Mouse (Mus musculus): ENCODE measurements around the gene Trp53inp2.
A peak's percentile ranks its signal among the peaks of the same experiment; 100 is the strongest.

Gene Trp53inp2

DNA sequence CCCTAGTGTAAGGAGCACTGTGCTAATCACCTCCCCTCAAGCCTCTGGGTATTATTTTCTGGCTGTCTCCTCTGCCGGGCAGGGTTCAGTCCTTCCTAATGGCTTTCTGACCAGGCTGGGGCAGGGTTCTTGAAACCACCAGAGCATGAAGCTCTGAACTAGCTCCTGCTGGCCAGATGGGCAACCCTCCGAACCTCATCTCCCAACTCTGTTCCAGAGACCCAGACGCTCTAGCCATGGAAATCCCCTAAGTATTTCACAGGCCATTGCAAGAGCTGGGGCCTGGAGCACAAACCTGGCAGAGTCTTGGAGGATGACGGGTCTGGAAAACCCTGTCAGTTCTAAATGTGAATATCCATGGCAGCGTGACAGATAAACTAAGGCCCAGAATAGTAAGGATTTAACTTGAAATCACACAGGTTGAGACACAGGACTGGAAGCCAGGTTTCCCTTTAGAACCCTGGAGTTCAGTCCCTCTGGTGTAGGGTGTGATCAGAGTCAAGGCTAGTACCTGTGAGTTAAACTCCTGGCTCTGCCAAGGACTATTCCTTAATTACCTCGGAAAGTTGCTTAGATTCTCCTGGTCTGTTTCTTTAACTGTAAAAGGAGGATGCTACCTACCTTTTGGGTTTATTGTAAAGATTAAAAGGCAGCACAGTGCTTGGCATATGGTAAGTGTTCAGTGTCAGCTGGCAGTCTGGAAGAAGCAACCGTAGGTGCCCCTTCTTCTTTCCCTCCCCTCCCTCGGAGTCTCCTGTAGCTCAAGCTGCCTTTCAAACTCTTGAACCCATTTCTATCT is at the start of gene Trp53inp2:
Gene Trp53inp2 (plus strand): TSS at position 799 of the 799 bp plus-strand sequence.
- DNase-seq (ENCODE audit: low spot score in 2 of 2) = no peak

DNA sequence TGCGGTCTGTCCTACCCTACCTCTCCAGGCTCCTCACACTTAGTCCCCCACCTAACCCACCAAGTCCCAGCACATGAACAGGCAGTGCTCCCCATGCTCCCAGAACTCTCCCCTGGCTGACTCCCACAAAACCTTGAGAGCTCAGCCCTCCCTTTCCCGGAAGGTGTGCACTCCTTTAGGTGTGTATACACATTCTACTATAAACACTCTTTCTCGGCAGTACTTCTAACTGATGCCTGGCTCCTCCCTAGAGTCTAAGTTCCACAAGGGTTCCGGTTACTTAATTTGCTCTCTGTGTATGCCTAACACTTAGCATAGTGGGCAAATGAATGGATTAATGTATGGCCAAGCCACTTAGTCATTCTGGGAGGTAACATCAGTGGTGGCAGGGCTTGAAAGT is 49.5 kb upstream of the Trp53inp2 start:
- DNase-seq (ENCODE audit: low spot score in 2 of 2) = no peak

DNA sequence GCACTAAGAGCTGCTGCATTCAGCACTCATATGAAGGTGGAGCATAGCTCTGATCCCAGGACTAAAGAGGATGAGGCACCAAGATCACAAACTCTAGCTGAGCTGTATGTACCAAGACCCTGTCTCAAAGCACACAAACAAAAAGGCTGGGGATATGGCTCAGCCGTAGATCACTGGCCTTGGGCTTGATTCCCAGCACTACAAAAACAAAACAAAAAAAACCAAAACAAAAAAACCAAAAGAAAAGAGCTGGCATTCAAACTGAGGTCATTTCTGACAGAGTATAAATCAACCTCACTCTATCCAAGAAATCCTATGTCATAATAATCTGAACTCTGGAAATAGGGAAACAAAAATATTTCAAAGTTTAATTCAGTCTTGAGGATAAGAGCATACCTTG is 47.4 kb upstream of the Trp53inp2 start:
- no peak for DNase-seq (ENCODE audit: low spot score in 2 of 2)

DNA sequence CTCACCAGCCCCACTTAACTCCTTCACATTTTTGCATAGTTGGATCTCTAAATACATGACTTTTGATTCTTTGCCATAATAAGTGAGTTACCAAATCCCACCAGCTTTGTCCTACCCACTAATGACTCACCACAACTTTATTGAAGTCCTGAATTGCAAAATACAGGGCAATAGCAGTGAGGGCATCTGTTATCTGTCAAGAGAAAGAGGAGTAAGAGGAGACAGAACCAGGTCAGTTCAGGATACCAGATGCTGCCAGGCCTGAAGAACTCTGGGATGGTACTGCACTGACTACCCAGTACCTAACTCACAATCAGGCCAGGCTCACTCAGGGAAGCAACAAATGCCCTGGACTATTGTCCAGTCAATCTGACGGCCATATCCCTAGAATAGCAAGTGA is 45.6 kb upstream of the Trp53inp2 start:
- DNase-seq (ENCODE audit: low spot score in 2 of 2) = no peak

DNA sequence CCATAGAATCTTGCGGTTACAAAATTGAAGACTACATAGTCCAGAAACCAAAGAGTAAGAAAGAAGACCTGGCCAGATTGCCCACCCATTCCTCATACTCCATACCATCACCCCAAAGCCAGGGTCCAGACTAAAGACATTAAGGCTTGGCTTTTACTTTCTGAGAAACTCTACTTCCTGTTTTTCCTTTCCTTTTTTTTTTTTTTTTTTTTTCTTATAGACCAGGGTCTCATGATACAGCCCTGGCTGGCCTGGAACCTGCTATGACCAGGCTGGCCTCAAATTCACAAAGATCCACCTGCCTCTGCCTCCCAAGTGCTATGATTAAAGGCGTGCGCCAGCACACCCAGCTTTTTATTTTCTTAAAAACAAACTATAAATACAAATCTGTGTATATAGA is 44.6 kb upstream of the Trp53inp2 start:
- DNase-seq (ENCODE audit: low spot score in 2 of 2) = no peak

DNA sequence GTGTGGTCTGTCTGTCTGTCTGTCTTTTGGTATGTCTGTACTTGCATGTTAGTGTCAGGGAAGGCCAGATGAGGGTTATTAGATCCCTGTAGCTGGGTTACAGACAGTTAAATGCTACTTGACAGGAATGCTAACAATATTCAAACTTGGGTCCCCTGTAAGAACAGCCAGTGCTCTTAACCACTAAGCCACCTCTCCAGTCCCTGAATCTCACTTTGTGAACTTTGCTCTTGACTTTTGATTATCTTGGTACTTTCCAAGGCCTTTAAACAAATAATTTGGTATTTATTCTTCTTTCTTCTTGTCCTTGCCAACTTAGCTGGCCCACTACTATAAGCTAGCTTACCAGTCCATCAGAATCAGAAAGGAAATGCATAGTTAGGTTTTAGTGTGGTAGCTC is 40.7 kb upstream of the Trp53inp2 start:
- DNase-seq (ENCODE audit: low spot score in 2 of 2) = no peak

DNA sequence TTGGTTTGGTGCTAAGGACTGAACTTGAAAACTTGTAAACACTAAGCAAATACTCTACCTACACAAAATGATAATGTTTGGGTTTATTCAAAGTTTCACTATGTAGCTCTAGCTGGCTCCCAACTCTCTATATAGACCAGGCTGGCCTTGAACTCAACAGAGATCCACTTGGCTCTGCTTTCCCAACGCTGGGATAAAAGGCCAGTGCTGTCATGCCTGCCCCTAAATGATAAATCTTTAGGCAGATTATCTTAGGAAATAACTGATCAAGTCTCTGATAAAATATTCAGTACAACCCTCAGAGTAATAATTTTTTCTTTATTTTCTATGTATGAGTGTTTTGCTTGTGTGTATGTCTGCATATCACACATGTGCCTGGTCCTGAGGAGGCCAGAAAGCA is 34.2 kb upstream of the Trp53inp2 start:
- DNase-seq (ENCODE audit: low spot score in 2 of 2) = no peak

DNA sequence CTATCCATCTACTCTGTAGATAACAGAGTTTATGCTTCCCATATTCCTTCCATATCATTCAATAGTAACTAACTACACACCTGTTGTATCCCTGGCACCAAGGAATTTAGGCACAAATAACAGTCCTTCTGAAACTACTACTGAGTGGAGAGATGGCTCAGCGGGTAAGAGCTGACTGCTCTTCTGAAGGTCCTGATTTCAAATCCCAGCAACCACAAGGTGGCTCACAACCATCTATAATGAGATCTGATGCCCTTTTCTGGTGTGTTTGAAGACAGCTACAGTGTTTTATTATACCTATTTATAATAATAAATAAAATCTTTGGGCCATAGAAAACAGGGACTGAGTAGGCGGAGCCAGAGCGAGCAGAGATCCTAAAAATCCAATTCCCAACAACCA is 26.5 kb upstream of the Trp53inp2 start:
- no peak for DNase-seq (ENCODE audit: low spot score in 2 of 2)

DNA sequence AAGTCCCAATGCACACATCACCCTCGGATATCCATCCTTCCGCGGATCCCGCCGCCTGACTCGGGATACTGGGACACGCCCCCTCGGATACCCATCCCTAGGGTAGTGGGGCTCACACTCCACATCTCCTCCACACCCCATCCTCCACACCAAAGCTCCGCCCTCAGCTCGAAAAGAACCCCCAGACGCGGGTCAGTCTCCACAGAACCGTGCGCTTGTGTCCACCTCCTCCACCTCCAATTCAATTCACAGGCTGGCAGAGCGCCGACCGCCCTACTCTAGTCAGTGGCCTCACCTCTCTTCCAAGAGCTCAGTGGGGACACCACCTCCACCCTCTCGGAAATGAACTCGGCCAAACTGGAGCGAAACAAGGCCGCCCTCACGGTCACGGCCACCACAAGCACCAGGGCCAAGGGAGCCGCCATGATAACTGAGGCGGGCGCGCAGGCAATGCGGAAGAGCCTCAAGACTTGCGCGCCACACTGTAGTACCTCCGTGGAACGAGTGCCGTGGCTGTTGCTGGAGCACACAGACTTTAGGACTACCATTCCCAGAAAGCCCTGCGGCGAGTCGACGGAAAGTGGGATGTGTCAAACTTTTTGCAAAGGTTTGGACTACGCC is 23.8 kb upstream of the Trp53inp2 start, which contains the start of gene Pigu:
Gene Pigu (minus strand): TSS at position 460 of the 621 bp plus-strand sequence.
- peak; percentile 82 to 94 for DNase-seq (ENCODE audit: low spot score in 2 of 2)

DNA sequence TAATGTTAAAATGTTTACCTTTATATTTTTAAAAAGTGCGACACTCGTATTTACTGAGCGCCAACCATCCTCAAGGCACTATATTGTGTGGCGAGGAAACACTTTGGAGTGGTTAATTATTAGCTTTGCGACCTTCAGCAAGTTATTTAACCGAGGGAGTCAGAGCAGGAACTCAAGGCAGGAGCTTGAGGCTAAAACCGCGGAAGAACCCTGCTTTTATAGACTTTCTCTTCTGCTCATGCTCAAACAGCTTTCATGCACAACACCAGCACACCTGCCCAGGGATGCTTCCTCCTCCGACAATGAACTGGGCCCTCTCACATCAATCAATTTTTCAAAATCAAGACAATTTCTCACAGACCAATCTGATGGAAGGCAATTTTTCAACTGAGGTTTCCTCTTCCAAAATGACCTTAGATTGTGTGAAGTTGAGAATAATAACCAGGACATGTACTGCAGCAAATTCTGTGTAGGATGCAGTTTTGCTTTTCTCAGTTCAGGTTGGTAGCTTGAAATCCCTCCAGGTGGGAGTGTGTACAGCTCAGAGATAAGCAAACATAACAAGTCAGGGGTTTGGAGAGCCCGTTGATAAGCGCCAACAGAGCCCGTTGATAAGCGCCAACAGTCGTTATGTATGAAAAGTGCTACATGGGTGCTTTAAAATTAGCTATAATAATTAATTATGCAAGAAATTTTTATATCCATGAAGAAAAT is 23.0 kb upstream of the Trp53inp2 start:
- peak; percentile 18 to 19 for DNase-seq (ENCODE audit: low spot score in 2 of 2)

DNA sequence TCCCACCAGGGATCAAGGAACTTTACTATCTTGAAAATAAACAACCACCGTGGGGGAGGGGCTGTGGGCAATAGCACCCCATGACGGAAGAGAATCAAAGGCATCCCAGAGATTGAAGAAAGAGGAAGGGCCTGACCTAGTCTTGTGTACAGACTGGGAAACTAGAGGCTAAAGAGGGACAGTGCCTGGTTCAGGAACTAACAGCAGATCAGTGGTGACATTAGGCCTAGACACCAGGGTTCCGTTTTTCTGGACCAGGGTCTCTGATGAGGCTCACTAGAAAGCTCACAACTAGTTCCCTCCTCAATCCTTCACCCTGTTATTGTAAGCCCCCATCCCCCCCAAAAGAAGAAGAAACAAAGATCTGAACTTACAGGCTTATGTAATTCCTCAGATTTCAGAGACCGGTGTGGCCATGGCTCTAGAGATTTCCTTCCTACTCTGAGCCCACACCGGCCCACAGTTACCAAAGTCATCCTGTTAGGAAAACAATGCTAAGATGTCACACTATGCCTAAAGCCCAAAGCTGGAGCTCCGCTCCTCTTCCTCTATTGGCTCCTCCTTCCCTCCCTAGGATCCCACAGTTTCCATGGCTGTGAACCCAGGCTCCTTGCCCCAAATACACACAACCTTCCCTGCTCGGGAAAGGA is 13.1 kb upstream of the Trp53inp2 start:
- DNase-seq (ENCODE audit: low spot score in 2 of 2) = no peak

DNA sequence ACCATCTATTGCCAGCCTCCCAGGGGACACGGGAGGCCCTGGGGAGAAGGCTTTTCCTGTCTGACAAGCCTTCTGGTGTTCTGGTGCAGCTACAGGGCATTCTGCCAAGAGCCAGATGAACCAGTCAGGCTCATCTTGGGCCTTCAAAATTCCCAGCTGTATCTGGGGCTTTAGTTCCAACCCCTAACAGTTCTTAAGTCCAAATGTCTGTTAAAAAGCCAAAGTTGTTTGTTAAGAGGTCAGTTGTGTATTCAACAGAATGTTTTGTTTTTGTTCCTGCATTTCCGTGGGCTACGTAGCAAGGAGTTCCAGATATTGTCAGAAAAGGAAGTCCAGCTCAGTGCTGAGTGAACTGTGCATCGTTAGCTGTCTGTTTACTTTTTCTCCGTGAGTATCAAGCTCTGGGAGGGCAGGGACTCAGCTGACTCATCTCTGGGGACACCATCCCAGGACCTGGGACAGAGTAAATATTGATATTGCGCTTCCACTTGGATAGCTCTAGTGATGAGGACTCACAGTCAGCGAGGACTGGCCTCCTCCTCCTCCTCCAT is 11.5 kb upstream of the Trp53inp2 start:
- DNase-seq (ENCODE audit: low spot score in 2 of 2) = no peak

DNA sequence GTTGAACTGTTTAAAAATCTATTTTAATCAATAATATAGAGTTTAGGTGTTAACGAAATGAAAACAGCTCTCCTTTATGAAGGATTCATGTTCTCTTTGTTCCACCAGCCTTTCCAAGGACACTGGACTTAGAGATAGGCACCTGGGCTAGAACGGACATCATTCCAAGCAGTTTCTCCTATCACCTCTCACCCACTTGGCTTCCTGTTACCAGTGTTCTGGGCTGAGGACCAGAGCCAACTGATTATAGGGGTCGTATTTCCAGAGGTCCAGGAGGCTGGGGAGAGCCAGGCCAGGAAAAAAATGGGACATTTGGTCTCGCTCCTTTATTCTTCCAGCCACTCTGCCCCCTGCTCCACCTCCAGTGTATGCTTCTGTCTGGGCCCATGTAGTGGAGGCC is 8.4 kb upstream of the Trp53inp2 start:
- no peak for DNase-seq (ENCODE audit: low spot score in 2 of 2)

DNA sequence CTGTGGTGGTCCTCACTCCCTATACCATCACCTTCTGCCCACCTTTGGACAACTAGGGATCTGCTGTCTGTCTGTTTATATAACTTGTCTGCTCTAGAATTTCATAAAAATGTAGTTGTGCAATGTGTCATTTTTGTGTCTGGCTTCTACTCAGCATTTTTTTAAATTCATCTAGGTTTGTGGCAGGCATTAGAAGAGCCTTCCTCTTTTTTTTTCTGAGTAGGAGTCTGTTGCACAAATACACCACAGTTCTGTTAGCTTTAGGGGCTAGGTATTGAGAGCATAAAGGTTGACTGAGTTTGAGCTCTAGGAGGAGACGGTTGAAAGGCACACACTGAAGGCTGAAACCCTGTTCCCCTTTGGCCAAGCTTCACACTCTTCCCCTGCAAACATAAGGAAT is 7.6 kb upstream of the Trp53inp2 start:
- no peak for DNase-seq (ENCODE audit: low spot score in 2 of 2)

DNA sequence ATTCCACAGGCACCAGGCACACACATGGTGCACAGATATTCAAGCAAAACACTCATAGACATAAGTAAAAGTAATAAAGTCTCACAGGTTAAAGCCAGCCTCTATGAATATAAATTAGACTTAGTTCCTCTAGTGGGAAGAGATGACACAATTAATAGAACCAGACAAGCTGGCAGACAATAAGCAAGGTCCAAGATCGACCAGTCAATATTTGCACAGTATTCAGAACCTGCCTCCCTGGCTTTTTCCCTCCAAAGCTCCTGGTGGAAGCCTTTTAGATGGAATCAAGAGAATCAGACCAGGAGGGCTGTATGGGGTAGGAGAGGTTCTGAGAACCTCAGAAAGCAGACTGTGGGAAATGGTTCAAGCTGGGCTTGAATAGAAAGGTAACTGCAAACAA is 7.0 kb upstream of the Trp53inp2 start:
- DNase-seq (ENCODE audit: low spot score in 2 of 2) = no peak

DNA sequence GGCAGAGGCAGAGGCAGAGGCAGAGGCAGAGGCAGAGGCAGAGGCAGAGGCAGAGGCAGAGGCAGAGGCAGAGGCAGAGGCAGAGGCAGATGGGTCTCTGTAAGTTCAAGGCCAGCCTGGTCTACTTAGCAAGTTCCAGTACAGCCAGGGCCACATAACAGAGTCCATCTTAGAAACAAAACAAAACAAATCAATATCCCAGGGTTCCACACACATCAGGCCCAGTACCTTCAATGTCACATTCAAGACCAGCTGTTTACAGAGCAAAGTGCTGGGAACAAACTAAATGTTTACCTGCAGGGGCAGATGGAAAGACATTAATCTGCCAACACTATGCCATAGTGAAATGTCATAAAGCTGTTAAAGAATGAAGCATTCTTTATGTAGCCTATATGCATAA is 6.3 kb upstream of the Trp53inp2 start:
- DNase-seq (ENCODE audit: low spot score in 2 of 2) = no peak

DNA sequence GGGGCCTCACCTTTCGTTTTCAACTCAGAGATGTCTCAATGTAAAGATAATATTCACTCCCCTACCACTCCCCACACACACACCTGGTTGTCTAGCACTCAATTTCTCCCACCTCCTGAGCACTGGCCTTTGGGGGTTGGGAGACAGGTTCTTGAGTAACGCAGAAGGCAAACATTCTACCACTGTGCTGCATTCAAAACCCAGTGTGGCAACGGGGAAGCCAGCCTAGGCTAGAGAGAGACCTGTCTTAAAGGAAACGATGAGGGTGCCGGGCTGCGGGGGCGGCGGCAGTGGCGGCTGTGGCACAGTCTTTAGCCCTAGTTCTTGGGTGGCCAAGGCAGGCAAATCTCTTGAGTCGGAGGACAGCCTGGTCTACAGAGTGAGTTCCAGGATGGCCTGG is 4.7 kb upstream of the Trp53inp2 start:
- no peak for DNase-seq (ENCODE audit: low spot score in 2 of 2)

DNA sequence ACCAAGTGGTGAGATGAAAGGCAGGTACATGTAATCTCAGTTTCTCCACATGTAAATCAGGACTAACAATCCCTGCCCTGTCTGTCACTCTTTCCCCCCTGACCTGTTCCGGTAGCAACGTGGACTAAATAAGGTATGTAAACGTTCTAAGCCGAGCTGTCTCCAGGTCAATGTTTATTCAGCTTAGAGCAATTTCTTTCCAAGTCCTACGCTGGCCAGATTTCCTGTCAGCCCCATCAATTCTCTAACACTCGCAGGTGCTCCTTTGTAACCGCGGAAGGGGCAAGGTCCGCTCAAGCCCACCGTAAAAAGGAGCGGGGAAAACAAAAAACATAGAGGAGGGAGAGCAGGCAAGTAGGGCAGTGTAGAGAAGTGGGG is 190 bp downstream of the Trp53inp2 start:
- DNase-seq (ENCODE audit: low spot score in 2 of 2) = no peak

DNA sequence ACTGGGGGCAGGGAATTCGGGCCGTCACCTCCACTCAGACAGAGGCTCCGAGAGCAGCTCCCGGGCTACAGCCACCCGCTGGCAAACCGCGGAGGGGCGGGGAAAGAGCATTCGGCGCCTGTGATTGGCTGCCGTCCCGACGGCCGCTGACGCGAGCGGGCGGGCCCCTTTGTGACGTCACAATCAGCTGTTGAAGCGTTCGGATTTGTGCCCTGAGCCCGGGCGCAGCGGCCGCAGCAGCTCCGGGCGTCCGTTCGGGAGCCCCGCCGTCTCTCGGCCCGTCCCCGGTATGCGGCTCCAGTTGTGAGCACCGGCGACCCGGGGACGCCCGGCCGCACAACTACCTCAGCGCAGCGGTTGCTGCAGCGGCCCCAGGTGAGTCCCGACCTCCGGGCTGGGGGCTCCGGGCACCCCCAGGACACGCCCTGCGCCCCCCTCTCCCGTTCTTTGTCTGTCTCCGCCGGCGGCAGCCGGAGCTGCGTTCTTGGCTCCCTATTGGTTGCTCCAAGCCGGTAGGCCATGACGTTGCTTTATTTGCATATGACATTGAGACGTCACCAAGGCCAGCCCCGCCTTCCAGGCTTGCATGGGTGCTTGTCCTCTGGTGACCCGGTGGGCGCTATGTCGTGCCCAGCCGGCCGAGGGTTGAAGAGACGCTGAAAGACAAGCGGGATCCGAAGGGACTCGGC is 928 bp downstream of the Trp53inp2 start:
- peak; percentile 95 to 98 for DNase-seq (ENCODE audit: low spot score in 2 of 2)

DNA sequence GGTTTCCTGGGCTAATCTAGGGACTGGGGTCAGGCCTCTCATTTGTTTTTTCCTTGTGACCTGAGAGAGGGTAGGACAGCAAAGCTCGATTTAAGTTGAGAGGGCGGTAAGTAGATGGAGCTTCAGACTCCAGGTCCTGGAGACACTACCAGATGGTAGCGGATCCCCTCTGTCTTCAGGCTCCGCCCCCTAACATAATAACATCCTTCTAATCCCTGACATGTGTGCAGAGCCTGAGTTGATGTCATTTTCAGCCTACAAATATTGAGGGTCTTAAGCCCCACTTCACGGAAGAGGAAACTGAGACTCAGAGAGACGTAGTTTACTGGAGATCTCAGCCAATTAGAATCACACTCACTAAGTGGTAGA is 1.5 kb downstream of the Trp53inp2 start:
- DNase-seq (ENCODE audit: low spot score in 2 of 2) = no peak

DNA sequence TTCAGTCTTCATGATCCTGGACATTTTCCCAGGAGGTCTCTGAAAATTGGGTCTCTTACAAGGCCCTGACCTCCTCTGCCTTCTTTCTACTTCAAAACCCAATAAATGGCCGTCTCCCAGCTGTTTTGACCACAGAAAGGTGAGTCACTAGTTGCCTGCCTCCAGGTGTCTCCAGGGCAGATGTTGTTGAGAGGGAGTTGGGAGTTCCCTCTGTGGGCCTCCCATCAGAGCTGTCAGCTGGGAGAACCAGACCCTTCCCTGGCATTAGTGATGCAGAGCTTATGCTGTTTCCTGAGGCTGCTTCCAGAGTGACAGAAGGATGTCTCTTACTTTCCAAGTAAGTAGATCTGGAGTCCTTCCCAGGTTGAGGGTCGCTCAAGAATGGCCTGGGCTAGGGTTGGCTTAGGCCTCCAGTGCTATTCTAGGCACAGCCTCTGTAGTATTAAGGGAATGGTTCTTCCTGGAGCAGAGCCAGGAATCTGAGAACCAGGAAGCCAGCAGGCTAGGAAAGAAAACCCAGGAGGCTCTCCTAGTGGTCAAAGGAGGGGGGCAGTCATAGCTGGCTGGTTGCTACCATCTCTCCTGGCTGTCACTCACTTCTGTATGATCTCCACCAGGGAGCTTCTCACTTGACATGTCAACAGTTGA is 2.1 kb downstream of the Trp53inp2 start:
- DNase-seq (ENCODE audit: low spot score in 2 of 2) = no peak
